Mouse (Mus musculus): ENCODE measurements around the gene Nlrp6. TPM values are rescaled to one million over a fixed set of nuclear protein-coding genes. Genes with fewer than 3 reads are reported as not detected.

Nlrp6 gene
- polyA plus RNA-seq, 1 experiment from 2014 or later: 0.18 TPM

DNA sequence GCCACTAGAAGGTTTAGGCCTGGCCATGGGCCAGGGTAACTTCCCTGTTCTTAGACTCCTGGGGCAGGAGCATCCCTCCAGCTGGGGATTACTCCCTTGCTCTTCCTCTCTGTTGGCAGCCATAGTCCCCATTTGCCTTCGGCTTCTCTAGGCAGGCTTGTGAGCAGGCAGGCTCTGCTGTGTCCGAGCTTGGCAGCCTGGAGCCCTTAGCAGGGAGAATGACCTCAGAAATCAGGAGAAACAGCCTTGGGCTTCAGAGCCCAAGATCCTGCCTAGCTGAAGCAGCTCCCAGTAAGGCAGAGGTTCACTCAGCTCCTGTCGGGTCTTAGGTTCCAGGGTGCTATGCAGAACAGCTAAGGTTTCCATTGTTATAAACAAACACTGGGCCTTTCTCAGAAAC, 21.6 kb upstream of the Nlrp6 start:
- no peak overlapping the region for H3K9ac ChIP-seq
- H3K27me3 ChIP-seq: no peaks in the 10 kb centered on the region
- H3K4me3 ChIP-seq: no peak overlapping the region
- H3K27ac ChIP-seq (replicated peaks): no peak overlapping the region
- H3K4me1 ChIP-seq (replicated peaks): peaks cover 7% of the 10 kb centered on the region; the same call in 1 of the 2 replicates
- no peak overlapping the region for H3K4me2 ChIP-seq
- WGBS: 81% methylated on average over 3 of the region's 3 CpGs
- no peak for ATAC-seq (ENCODE audit: low read depth)
- H3K36me3 ChIP-seq: peaks cover 54% of the 10 kb centered on the region
- no peaks in the 10 kb centered on the region for H3K9me3 ChIP-seq

GRCm38 (mm10) chr7:140900220-140900619, 20.5 kb upstream of the Nlrp6 start, which contains the start of gene Cox8b:
TSS of gene Cox8b (minus strand) at chr7:140900446.
- no peak within 1 kb of the TSS for H3K4me2 ChIP-seq
- H3K27me3 ChIP-seq: no peaks in the 10 kb centered on the region
- ATAC-seq (ENCODE audit: low read depth): no peak
- H3K36me3 ChIP-seq: peaks cover 44% of the 10 kb centered on the region
- WGBS: 74% methylated on average over 10 of the region's 10 CpGs
- H3K9me3 ChIP-seq: no peaks in the 10 kb centered on the region
- no peak within 1 kb of the TSS for H3K4me3 ChIP-seq
- H3K27ac ChIP-seq (replicated peaks): no peak within 1 kb of the TSS
- H3K9ac ChIP-seq: no peak within 1 kb of the TSS
- peaks cover 7% of the 10 kb centered on the region; the same call in 1 of the 2 replicates for H3K4me1 ChIP-seq (replicated peaks)

DNA sequence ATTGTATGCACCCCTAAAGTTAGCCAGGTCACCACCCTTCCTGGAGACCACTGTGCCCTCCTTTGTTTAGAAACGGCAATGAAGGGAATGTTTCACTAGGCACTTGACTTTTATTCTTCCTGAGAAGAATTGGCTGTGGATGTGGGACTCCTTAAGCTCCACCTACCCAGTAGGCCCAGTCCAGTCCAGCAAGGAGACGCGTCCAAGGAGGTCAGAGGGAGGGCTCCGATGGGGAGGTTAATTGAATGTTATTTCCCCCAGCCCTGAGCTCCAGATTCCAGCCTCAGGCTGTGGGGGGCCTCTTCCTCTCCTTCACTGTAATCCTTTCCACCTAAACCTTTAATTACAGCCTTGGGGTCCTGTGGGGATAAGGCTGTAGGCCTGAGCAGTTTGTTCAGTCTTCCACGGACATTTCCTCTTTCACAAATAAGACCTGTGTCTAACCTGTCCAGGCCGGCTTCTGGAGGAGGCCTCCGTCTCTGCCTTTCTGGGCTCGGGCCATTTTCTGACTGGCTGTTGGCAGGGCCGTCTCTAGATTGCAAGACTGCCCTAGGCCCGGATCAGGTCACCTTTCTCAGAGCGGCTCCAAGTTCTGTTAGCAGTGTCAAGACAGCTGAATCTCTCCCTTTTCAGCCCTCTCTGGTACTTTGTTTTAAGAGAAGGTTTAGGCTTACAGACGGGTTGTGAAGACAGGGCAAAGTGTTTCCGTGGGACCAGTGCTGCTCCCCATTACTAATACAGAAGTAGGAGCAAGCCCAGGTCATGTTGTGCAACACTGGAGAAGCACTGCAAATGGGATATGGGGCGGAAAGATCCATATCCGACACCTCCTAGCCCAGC, 18.4 kb upstream of the Nlrp6 start:
- Histone ChIP-seq H3K9me3 (no peaks in the 10 kb centered on the region), H3K27ac (replicated peaks) (no peak overlapping the region), H3K4me1 (replicated peaks) (peaks cover 7% of the 10 kb centered on the region; the same call in 1 of the 2 replicates), H3K27me3 (no peaks in the 10 kb centered on the region), H3K4me2 (no peak overlapping the region), H3K9ac (no peak overlapping the region), H3K36me3 (peaks cover 26% of the 10 kb centered on the region), H3K4me3 (no peak overlapping the region)
- WGBS: 83% methylated on average over 15 of the region's 15 CpGs
- no peak for ATAC-seq (ENCODE audit: low read depth)

DNA sequence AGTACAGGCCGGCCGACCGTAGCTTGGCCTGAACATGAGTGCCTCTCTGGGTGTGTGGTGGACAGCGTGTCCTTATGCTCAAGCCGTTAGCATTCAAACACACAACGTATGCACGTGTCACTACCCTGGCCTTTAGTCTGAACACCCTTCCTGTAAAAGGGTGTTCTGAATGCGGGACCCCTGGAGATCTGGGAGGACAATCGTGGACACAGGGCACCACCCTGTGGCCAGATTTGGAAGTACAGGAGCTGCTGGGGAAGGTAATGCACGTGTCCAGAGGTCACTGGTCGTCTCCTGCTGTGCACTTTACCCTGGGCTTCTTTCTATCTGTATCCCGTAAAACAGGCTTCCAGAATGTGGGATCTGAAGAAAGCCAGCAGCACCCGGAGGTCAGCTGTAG, 17.5 kb upstream of the Nlrp6 start:
- no peak overlapping the region for H3K4me3 ChIP-seq
- no peak overlapping the region for H3K4me2 ChIP-seq
- H3K9me3 ChIP-seq: no peaks in the 10 kb centered on the region
- 24% methylated on average over 13 of the region's 13 CpGs for WGBS
- peak overlapping the region; percentile 41 for H3K9ac ChIP-seq
- H3K4me1 ChIP-seq (replicated peaks): peaks cover 7% of the 10 kb centered on the region; the same call in 1 of the 2 replicates
- no peaks in the 10 kb centered on the region for H3K27me3 ChIP-seq
- peaks cover 16% of the 10 kb centered on the region for H3K36me3 ChIP-seq
- ATAC-seq (ENCODE audit: low read depth): peak; percentile 62
- H3K27ac ChIP-seq (replicated peaks): no peak overlapping the region

DNA sequence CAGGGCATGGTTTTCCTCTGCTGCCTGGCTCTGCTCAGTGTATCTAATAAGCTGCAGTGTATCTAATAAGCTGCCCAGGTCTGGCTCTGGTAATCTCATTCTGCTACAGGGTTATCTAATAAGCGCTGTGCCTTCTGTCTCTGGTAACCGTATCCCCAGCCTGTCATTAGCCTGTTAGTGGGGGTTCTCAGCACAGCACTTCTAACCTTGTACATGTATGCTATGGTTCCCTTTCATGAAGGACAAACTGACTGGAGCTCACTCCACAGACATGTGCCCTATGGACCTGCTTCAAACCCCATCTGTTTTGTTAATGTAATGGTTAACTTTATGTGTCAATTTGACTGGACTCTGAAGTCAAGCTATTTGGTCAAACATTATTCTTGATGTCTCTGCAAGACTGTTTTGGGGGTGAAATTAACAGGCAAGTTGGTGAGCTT, 15.0 kb upstream of the Nlrp6 start:
- no peaks in the 10 kb centered on the region for H3K9me3 ChIP-seq
- ATAC-seq (ENCODE audit: low read depth): no peak
- H3K4me3 ChIP-seq: no peak overlapping the region
- peaks cover 12% of the 10 kb centered on the region for H3K4me1 ChIP-seq (replicated peaks)
- WGBS: 90% methylated on average over 2 of the region's 2 CpGs
- H3K36me3 ChIP-seq: no peaks in the 10 kb centered on the region
- no peak overlapping the region for H3K4me2 ChIP-seq
- no peak overlapping the region for H3K27ac ChIP-seq (replicated peaks)
- H3K27me3 ChIP-seq: no peaks in the 10 kb centered on the region
- H3K9ac ChIP-seq: no peak overlapping the region

GRCm38 (mm10) chr7:140907131-140907530, 13.6 kb upstream of the Nlrp6 start:
- Histone ChIP-seq H3K9ac (no peak overlapping the region), H3K4me3 (no peak overlapping the region), H3K4me2 (no peak overlapping the region), H3K4me1 (replicated peaks) (peaks cover 12% of the 10 kb centered on the region), H3K27me3 (no peaks in the 10 kb centered on the region), H3K36me3 (no peaks in the 10 kb centered on the region), H3K27ac (replicated peaks) (no peak overlapping the region), H3K9me3 (no peaks in the 10 kb centered on the region)
- 83% methylated on average over 13 of the region's 13 CpGs for WGBS
- ATAC-seq (ENCODE audit: low read depth): no peak

- peaks cover 12% of the 10 kb centered on the region for H3K4me1 ChIP-seq (replicated peaks)
- no peaks in the 10 kb centered on the region for H3K27me3 ChIP-seq
- no peak overlapping the region for H3K4me2 ChIP-seq
- 87% methylated on average over 7 of the region's 7 CpGs for WGBS
- no peak overlapping the region for H3K27ac ChIP-seq (replicated peaks)
- H3K4me3 ChIP-seq: no peak overlapping the region
- H3K9ac ChIP-seq: no peak overlapping the region
- no peaks in the 10 kb centered on the region for H3K9me3 ChIP-seq
- no peak for ATAC-seq (ENCODE audit: low read depth)
- H3K36me3 ChIP-seq: no peaks in the 10 kb centered on the region
Measured at GRCm38 (mm10) chr7:140907697-140908096, 13.0 kb upstream of the Nlrp6 start.

- 52% methylated on average over 7 of the region's 7 CpGs for WGBS
- Histone ChIP-seq H3K4me2 (no peak overlapping the region), H3K27me3 (no peaks in the 10 kb centered on the region), H3K9me3 (no peaks in the 10 kb centered on the region), H3K36me3 (no peaks in the 10 kb centered on the region), H3K9ac (no peak overlapping the region), H3K4me3 (no peak overlapping the region), H3K4me1 (replicated peaks) (peaks cover 9% of the 10 kb centered on the region), H3K27ac (replicated peaks) (no peak overlapping the region)
- ATAC-seq (ENCODE audit: low read depth): no peak
Measured at GRCm38 (mm10) chr7:140908181-140908580, 12.5 kb upstream of the Nlrp6 start.

- Histone ChIP-seq H3K9me3 (no peaks in the 10 kb centered on the region), H3K36me3 (no peaks in the 10 kb centered on the region), H3K4me1 (replicated peaks) (peaks cover 5% of the 10 kb centered on the region), H3K27me3 (peaks cover 1% of the 10 kb centered on the region; the same call in 1 of the 2 replicates), H3K27ac (replicated peaks) (no peak overlapping the region), H3K4me3 (peak overlapping the region; percentile 36), H3K9ac (peak overlapping the region; percentile 56), H3K4me2 (peak overlapping the region; percentile 72)
- 2% methylated on average over 19 of the region's 19 CpGs for WGBS
- peak; percentile 60 for ATAC-seq (ENCODE audit: low read depth)
Measured at GRCm38 (mm10) chr7:140908634-140909107, 12.0 kb upstream of the Nlrp6 start.

GRCm38 (mm10) chr7:140912293-140912692, 8.4 kb upstream of the Nlrp6 start:
- no peak overlapping the region for H3K4me2 ChIP-seq
- no peaks in the 10 kb centered on the region for H3K36me3 ChIP-seq
- no peak overlapping the region for H3K9ac ChIP-seq
- H3K4me3 ChIP-seq: no peak overlapping the region
- no peaks in the 10 kb centered on the region for H3K9me3 ChIP-seq
- peaks cover 5% of the 10 kb centered on the region for H3K4me1 ChIP-seq (replicated peaks)
- peaks cover 6% of the 10 kb centered on the region; the same call in 1 of the 2 replicates for H3K27me3 ChIP-seq
- ATAC-seq (ENCODE audit: low read depth): no peak
- no peak overlapping the region for H3K27ac ChIP-seq (replicated peaks)
- WGBS: 77% methylated on average over 3 of the region's 3 CpGs

DNA sequence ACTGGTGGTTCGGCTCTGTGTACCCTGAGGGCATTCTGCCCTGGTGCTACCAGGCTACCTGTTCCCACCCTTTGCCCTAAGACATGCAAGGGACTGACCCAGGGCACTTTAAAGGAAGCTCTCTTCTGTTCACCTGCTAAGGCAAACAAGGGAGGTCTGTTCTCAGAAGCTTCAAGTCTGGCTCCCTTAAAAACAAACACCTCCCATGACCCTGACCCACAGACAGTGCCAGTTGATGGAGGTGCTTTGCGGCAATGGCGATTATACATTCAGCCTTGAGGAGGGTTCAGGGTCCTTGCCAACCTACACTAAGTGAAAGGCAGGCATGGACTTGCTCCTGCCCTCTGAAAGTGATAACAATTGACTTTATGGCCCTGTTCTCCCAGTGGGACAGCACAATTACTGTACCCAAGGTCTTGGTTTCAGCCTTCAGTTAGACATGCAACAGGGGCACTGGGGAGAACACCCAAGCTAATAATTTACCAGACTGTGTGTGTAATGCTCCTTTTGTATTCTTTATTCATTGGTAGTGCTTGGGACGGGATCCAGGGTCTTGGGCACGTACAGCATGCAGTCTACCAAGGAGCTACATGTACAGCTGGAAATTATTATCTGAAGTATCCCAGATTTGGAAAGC, 7.7 kb upstream of the Nlrp6 start:
- WGBS: 52% methylated on average over 5 of the region's 5 CpGs
- Histone ChIP-seq H3K4me3 (no peak overlapping the region), H3K4me1 (replicated peaks) (peaks cover 5% of the 10 kb centered on the region), H3K27me3 (peaks cover 8% of the 10 kb centered on the region), H3K9ac (no peak overlapping the region), H3K9me3 (no peaks in the 10 kb centered on the region), H3K27ac (replicated peaks) (no peak overlapping the region), H3K4me2 (no peak overlapping the region), H3K36me3 (no peaks in the 10 kb centered on the region)
- no peak for ATAC-seq (ENCODE audit: low read depth)

- H3K9ac ChIP-seq: no peak overlapping the region
- H3K4me1 ChIP-seq (replicated peaks): no peaks in the 10 kb centered on the region; the same call in 1 of the 2 replicates
- no peak overlapping the region for H3K4me3 ChIP-seq
- ATAC-seq (ENCODE audit: low read depth): no peak
- 89% methylated on average over 8 of the region's 8 CpGs for WGBS
- no peak overlapping the region for H3K27ac ChIP-seq (replicated peaks)
- no peaks in the 10 kb centered on the region for H3K9me3 ChIP-seq
- no peak overlapping the region for H3K4me2 ChIP-seq
- H3K36me3 ChIP-seq: no peaks in the 10 kb centered on the region
- peaks cover 16% of the 10 kb centered on the region for H3K27me3 ChIP-seq
Measured at GRCm38 (mm10) chr7:140914031-140914690, 6.5 kb upstream of the Nlrp6 start.

Data from neural tube, embryonic 13.5 days (tissue).